Mouse (Mus musculus): ENCODE results near the gene Igsf9. TPM values are rescaled to one million over a fixed set of nuclear protein-coding genes. Genes with fewer than 3 reads are reported as not detected.

The Igsf9 gene
- total RNA-seq, 2 experiments from 2014 or later = 0.75 to 0.76 TPM

DNA sequence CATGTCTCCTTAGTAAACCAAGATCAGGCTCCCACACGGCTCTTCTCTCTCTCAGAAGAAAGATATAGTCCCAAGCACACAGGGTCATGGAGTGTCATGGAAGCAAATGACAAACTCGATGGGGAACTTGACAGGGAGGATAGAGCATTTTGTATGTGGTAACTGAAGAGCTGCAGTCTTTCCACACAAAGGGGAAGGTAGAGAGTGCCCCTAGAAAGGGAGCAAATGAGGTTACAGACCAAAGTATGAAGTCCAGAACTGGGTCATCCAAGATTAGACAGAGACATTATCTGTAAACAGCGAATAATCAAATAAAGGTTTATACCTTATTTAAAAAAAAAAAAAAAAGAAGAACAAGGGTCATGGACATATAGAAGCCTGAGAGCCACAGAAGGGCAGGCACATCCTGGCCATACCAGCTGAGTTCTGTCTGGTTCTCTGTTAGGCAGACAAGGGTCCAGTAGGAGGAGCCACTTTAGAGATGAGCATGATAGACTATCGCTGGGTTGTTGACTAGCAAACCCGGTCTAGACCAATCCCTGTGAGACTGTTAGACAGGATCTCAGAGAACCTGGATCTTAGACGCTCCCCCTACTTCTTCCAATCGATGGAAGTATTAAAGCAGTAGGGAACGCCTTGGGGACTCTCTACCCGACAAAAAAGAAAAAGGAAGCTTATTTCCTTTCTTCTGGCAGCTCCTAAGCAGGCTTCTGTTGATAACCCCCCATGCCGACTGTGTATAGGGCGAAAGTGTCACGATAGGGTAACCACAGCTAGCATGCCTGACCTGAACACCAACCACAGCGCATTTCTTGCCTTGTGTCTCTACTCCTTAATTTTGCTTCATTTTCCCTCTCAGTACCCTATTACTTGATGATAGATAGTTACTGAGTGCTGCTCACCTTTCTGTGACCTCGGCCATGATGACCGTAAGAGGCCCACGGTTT lies 17.9 kb upstream of the Igsf9 start:
- DNase-seq = no peak
- intact Hi-C loops (cut with DNase I) = no loop called here

DNA sequence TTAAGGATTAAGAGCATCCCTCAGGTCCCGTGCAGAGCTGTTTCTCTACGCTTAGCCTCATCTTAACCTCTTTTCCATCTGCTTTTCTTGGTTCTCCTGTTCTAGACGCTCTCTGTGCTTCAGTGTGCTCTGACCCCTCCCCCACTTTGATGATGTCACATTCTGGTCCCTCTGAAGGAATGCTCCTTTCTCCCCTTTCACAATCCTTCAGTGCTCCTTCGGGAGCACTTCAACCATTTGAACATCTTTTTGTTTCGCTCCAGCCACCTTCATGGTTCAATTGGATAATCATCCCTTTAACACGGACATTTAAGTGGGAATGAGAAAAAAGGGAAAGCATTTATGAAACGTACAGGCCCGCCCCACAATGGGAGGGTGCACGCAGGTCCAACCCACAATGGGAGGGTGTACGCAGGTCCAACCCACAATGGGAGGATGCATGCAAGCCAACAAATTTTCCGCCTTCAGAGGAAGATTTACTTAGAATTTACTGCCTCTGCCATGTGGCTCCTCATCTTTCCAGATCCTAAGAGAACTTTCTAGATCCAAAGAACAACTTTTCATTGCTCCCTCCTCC lies 13.2 kb upstream of the Igsf9 start:
- intact Hi-C loops (cut with DNase I) = no loop called here
- DNase-seq = no peak

- no peak for DNase-seq
- intact Hi-C loops (cut with DNase I) = no loop called here
Measured at GRCm38 (mm10) chr1:172469373-172469772, 12.2 kb upstream of the Igsf9 start.

GRCm38 (mm10) chr1:172469810-172470448 lies 11.7 kb upstream of the Igsf9 start:
- no peak for DNase-seq

DNA sequence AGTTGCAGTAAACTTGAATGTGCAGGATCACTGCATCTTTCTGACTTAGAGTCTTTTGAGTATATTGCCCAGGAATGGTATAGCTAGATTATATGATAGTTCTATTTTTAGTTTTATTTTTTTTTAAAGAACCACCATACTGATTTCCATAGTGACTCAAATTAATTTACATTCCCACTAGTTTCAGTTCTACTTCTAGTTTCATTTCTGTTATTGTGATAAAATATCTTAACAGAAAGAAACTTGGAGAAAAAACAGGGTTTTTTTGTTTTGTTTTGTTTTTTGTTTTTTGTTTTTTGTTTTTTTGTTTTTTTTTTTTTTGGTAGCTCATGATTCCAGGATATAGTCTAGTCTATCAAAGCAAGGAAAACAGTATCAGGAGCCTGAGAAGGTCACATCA lies 8.7 kb upstream of the Igsf9 start:
- intact Hi-C loops (cut with DNase I) = no loop called here
- no peak for DNase-seq

More at GRCm38 (mm10) chr1:172469810-172470448, 11.7 kb upstream of the Igsf9 start:
- intact Hi-C loops (cut with DNase I) = no loop called here

DNA sequence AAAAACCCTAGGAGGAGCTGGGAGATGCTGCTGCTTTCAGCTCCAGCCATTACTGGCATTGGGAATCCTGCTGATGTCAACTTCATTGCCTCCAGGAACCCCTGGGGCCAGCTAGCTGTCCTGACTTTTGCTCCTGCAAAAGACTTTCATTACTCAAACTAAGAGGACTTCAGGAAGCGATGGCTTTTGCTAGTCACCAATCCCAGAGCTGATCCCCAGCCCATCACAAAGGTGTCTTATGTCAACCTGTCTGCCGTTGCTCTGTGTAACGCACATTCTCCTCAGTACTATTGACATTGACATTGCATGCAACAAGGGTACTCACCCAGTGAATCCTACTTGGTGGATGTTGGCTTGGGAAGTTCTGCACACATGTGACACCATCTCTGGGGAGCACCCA lies 7.4 kb upstream of the Igsf9 start:
- DNase-seq = no peak
- intact Hi-C loops (cut with DNase I) = no loop called here

GRCm38 (mm10) chr1:172475054-172475741 lies 6.4 kb upstream of the Igsf9 start, which contains the start of gene Slamf9:
Slamf9 (plus strand) TSS chr1:172475358.
- no peak for DNase-seq
- intact Hi-C loops (cut with DNase I) = no loop called here

GRCm38 (mm10) chr1:172478020-172478419 lies 3.6 kb upstream of the Igsf9 start:
- no peak for DNase-seq

DNA sequence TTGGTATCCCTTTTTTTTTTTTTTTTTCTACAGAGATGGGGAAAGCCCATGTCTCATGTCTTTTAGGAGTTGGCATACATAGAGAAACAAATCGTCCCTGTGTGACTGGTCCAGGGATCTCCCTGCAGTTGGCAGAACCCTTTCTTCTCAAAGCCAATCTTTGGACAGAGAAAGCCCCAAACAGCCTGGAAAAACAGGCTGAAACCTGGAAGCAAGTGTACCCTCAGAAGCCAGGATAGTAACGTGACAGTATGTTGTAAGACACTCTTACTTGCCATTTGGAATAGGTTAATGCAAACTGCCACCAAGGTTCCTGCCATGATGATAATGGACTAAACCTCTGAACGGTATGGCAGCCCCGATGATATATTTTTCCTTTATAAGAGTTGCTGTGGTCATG lies 1.2 kb upstream of the Igsf9 start:
- intact Hi-C loops (cut with DNase I) = no loop called here
- DNase-seq = no peak

More at GRCm38 (mm10) chr1:172478020-172478419, 3.6 kb upstream of the Igsf9 start:
- intact Hi-C loops (cut with DNase I) = no loop called here

DNA sequence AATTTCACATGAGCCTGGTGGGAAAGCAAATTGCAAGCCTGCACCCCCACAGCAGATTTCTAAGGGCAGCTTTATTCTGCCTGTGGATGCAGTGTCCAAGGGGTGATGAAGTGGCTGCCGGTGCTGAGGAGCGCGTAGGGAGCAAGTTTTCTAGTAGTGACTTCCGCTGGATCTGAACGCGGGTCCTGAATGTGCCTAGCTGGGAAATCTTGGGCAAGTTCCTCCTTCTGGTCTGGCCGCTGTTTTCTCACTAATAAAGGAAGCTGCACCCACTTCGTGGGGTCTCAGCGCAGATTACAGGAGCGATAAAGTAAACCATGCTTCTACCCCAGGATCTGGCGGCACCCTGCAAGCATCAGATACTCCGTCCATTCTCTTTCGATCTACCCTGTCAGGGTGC lies 477 bp upstream of the Igsf9 start:
- DNase-seq = no peak
- intact Hi-C loops (cut with DNase I) = no loop called here

- no peak for DNase-seq
- intact Hi-C loops (cut with DNase I) = no loop called here
Measured at GRCm38 (mm10) chr1:172482518-172483360, 1.2 kb downstream of the Igsf9 start.

DNA sequence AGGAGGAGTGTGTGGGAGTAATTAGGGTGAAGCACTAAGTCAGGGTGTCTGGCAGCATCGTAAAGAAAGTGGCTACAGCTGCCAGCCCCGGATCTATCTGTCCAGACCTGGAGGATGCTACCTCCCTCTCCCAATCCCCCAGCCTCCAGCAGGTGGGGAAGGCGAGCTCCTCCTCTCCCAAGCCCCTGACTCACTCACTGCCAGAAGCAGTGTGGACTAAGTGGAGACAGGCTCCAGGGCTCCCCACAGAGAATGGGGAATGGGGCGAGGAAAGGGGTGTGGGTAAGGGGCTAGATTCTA lies 1.7 kb downstream of the Igsf9 start:
- DNase-seq = no peak
- intact Hi-C loops (cut with DNase I) = no loop called here

DNA sequence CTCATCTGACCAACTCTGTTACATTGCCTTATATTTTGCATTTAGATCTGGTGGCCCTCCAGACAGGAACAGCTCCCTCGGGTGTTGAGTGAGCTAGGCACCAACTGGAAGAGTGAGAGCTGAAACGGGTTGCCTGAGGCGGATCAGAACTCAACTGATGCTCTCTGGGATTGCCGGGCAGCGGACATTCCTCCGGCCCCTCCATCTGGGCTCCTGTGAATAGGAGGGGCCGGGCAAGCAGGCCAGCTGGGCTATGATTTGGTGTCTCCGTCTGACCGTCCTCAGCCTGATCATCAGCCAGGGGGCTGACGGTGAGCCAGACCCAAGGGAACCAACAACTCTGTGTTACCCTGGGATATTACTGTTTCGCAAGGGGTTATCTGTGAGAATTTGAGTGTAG lies 2.6 kb downstream of the Igsf9 start:
- DNase-seq = no peak
- intact Hi-C loops (cut with DNase I) = no loop called here

DNA sequence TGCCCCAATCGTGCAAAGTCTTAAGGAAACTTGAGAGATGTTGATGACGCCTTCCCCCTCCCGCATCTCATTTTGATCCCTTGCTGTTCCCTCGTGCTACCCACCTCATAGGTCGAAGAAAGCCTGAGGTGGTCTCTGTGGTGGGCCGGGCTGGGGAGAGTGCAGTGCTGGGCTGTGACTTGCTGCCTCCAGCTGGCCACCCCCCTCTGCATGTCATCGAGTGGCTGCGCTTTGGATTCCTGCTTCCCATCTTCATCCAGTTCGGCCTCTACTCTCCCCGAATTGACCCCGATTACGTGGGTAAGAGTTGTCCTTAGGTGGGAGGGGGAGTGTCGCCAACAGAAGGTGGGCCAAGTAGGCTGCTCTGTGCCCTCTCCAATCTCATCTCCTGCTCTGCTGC lies 3.1 kb downstream of the Igsf9 start:
- intact Hi-C loops (cut with DNase I) = no loop called here

GRCm38 (mm10) chr1:172485821-172486220 lies 4.2 kb downstream of the Igsf9 start:
- intact Hi-C loops (cut with DNase I) = no loop called here
- no peak for DNase-seq

More for the DNA sequence above, 3.1 kb downstream of the Igsf9 start:
- DNase-seq = no peak

GRCm38 (mm10) chr1:172486236-172486635 lies 4.6 kb downstream of the Igsf9 start:
- intact Hi-C loops (cut with DNase I) = no loop called here
- DNase-seq = no peak

DNA sequence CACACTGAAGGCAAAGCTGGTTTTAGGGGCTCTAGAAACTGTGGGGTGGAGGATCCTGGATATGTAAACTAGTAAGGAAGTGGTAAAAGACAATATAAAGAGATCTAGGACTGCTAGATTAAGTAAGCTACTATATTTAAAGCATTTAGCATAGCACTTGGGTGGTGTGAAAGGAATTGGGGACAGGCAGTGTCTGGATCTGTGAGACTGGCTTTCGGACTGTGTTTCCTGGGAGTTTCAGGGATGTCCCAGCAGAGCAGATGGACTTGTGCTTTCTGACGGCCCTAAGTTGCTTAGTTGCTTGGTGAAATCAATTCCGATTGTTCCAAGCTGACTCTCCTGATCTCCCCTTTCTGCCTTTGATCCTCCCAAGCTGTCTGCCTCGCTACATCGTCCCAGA lies 5.1 kb downstream of the Igsf9 start:
- intact Hi-C loops (cut with DNase I) = no loop called here
- DNase-seq = no peak

- DNase-seq = no peak
- intact Hi-C loops (cut with DNase I) = no loop called here
Measured at GRCm38 (mm10) chr1:172487859-172488258, 6.3 kb downstream of the Igsf9 start.

DNA sequence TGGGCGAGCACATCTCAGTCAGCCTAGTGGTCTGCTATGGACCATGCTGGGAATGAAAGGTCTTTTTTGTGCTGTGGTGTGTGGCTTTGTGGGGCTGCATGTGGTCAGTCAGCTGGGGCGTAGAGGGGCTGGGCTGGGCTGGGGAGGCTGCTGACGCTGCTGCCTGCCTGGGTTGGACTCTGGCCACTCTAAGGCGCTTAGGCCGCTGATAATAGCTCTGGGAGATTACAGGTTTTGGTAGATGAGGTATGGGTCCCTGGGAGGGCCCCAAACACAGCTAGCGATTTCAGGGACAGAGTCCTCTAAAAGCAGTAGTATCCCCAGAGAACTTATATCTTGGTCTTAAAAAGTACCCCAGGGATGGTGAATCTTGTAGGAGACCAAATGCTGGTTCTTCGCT lies 7.2 kb downstream of the Igsf9 start:
- intact Hi-C loops (cut with DNase I) = no loop called here
- no peak for DNase-seq

GRCm38 (mm10) chr1:172489585-172490250 lies 8.1 kb downstream of the Igsf9 start:
- no peak for DNase-seq
- intact Hi-C loops (cut with DNase I) = loop anchor here (1.0 kb wide), 1 partner anchor 77 kb away; no protein-coding TSS in a partner anchor
